Mouse (Mus musculus): ENCODE results near the gene Gmeb2.

GRCm38 (mm10) chr2:181273829-181274228 is 14.0 kb downstream of the Gmeb2 start:
- TF ChIP-seq CTCF (IDR thresholded peaks at IDR 0.05; ENCODE audit: borderline replicate concordance, control insufficient read depth, extremely low read depth, insufficient read depth, low read length, poor library complexity), result no peak
- no peak for TF ChIP-seq POLR2A (IDR thresholded peaks at IDR 0.05; ENCODE audit: control insufficient read depth, extremely low read depth, insufficient read depth, low read length, poor library complexity)
